Mouse (Mus musculus): ENCODE data around the gene Eml2. TPM values are rescaled to one million over a fixed set of nuclear protein-coding genes. Genes with fewer than 3 reads are reported as not detected.

The Eml2 gene
- polyA plus RNA-seq, 1 experiment from 2014 or later, result 12.8 TPM

DNA sequence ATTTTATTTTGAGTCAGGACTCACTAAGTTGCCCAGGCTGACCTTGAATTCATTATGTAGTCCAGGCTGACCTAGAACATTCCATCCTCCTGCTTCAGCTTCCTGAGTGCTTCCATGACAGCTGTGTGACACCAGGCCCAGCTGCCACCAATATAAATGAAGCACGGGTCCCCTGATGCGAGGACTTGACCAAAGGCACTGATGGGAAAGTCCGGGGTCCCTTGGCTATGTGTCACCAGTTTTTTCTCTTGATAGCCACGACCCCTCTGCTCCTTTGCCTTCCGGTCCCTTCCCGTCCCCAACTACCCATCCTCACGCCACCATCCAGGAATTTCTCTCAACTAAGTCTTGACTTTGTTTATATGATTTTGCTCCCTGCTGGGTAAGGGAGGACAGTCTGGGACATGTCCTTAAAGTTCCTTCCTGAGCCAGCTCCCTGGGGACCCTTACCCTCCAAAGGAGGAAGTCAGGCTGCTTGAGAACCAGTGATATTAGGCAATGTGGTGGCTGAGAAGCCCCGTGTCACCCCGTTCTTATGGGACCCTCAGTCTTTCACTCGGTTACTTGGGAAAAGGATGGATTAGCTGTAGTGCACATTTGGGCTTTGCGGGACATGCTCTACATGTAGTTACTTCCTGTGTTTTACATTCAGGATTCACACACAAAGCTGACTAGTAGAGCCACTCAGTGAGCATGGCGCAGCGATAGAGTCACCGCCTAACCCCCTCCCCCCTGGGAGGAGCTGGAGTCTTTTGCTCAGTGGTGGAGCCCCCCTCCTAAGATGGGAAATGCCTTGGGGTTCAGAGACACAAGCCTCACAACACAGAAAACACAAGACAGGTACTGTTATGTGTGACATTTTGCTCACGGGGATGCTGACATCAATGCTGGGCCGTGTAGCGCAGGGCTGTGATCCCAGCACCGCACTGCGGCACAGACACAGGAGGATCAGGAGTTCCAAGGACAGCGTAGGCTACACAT is 50.9 kb downstream of the Eml2 start:
- H3K9ac ChIP-seq, result peak overlapping the region; percentile 63
- H3K27me3 ChIP-seq, result no peaks in the 10 kb centered on the region
- WGBS, result 18% methylated on average over 20 of the region's 20 CpGs
- H3K36me3 ChIP-seq, result peaks cover 23% of the 10 kb centered on the region
- H3K4me2 ChIP-seq, result peak overlapping the region; percentile 64
- ATAC-seq (ENCODE audit: insufficient number of reproducible peaks, low FRiP score, low TSS enrichment, low read depth), result no peak
- H3K27ac ChIP-seq, result peak overlapping the region; percentile 93
- peaks cover 15% of the 10 kb centered on the region for H3K4me1 ChIP-seq
- no peaks in the 10 kb centered on the region for H3K9me3 ChIP-seq
- peak overlapping the region; percentile 70 for H3K4me3 ChIP-seq

DNA sequence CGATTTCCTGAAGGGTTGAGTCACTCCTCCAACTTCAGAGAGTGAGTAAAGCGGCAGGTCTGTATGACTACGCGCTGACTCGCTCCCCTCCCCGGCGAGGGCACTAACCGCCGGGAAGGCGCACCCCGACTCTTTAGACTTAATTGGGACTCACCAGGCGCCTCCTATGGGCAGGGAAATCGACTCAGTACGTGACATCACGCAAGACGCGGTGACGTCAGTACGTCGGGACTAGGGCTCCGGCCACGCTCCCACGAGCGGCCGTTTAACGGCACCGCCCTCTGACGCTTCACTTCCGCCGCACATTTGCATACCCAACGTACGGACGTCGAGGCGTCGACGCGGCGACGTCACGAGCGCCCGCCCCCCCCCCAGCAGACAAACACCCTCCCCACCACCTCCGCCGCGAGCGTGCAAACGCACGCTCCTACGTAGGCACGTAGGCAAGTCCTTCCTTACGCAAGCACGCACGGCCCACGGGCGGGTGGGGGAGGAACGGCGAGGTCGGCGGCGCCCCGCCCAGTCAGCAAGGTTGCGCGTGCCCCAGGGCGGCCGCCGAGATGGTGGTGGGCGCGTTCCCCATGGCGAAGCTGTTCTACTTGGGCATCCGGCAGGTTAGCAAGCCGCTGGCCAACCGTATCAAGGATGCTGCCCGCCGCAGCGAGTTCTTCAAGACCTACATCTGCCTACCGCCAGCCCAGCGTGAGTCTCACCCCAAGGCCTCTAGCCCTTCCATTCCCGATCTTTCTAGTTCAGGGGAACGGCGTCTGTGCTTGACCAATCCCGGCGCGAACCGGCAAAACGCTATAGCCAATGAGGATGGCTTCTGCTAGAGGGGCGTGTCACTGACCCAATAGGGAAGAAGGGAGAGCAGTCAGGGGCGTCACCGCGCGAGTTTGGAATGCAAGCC is 51.9 kb downstream of the Eml2 start, which contains the start of gene Opa3:
TSS of gene Opa3 (plus strand) at position 452 of the 910 bp plus-strand sequence.
- ATAC-seq (ENCODE audit: insufficient number of reproducible peaks, low FRiP score, low TSS enrichment, low read depth), result peak; percentile 96
- Histone ChIP-seq H3K36me3 (peaks cover 14% of the 10 kb centered on the region; the same call in 1 of the 2 replicates), H3K27ac (peak within 1 kb of the TSS; percentile 99), H3K9ac (peak within 1 kb of the TSS; percentile 63), H3K4me2 (peak within 1 kb of the TSS; percentile 71), H3K9me3 (no peaks in the 10 kb centered on the region), H3K27me3 (no peaks in the 10 kb centered on the region), H3K4me3 (peak within 1 kb of the TSS; percentile 70), H3K4me1 (peaks cover 16% of the 10 kb centered on the region)
- WGBS, result under 1% methylated on average over 88 of the region's 91 CpGs

DNA sequence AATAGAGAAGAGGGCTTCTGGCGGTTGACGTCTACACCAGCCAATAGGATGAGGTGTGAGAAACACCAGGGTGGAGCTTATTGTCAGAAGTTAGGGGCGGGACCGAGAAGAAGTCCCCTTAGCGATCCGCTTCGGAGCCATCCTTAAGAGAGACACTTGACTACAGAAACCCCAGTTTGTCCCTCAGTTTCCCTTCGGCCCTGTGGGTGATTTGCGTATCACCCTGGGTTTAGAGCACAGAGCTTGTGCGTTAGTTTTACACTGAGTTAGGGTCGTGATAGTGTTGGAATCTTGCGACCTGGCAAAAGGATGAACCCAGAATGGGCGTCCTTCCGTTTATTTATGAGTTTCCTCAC is 52.5 kb downstream of the Eml2 start:
- Histone ChIP-seq H3K9me3 (no peaks in the 10 kb centered on the region), H3K27ac (peak overlapping the region; percentile 99), H3K27me3 (no peaks in the 10 kb centered on the region), H3K4me1 (peaks cover 16% of the 10 kb centered on the region), H3K4me2 (peak overlapping the region; percentile 71), H3K36me3 (peaks cover 14% of the 10 kb centered on the region; the same call in 1 of the 2 replicates), H3K4me3 (peak overlapping the region; percentile 70), H3K9ac (peak overlapping the region; percentile 47)
- under 1% methylated on average over 14 of the region's 14 CpGs for WGBS
- no peak for ATAC-seq (ENCODE audit: insufficient number of reproducible peaks, low FRiP score, low TSS enrichment, low read depth)

DNA sequence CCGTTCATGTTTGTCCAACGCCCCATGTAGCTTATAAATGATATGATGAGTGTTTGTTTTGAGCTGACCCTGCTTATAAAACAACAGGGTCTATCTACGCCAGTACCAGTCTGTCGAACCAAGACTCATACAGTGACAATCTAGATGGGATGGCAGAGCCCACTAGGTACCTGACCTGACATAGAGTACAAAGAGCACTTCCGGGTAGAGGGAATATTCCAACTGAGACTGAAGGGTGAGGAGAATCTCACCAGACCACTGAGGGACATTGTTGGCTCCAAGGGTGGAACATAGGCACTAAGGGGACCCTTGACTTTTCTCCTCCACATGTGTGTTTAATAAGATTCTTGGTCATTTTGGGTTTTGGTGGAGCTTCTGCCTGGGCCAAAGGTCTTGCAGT is 53.2 kb downstream of the Eml2 start:
- peak overlapping the region; percentile 47; the same call in 1 of the 2 replicates for H3K9ac ChIP-seq
- peak overlapping the region; percentile 99; the same call in 1 of the 2 replicates for H3K27ac ChIP-seq
- peaks cover 16% of the 10 kb centered on the region for H3K4me1 ChIP-seq
- H3K36me3 ChIP-seq, result peaks cover 14% of the 10 kb centered on the region; the same call in 1 of the 2 replicates
- H3K4me2 ChIP-seq, result peak overlapping the region; percentile 71
- ATAC-seq (ENCODE audit: insufficient number of reproducible peaks, low FRiP score, low TSS enrichment, low read depth), result no peak
- WGBS, result 36% methylated on average over 5 of the region's 5 CpGs
- no peaks in the 10 kb centered on the region for H3K27me3 ChIP-seq
- peak overlapping the region; percentile 70 for H3K4me3 ChIP-seq
- H3K9me3 ChIP-seq, result no peaks in the 10 kb centered on the region

DNA sequence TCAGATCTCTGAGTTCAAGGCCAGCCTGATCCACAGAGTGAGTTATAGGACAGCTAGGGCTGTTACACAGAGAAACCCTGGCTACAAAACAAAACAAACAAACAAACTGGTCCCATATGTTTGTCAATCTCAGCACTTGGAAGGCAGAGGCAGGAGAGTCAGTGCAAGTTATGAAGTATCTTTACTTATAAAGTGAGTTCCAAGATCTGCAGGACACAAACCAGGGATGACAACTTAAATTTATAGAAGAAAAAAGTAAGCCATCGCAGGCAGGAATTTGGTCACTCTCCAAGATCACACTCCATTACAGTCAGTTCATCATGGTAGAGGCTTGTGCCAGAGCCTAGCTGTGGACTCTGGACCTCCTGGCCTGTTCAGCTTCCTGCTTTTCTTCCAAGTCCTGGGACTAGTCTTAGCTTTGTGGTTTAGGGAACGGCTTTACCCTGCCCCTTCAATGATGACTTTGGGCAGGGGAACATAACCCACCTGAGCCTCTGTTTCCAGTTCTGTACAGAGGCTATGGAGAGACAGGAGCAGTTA is 53.9 kb downstream of the Eml2 start:
- no peak overlapping the region for H3K4me2 ChIP-seq
- no peak overlapping the region for H3K9ac ChIP-seq
- H3K4me1 ChIP-seq, result peaks cover 16% of the 10 kb centered on the region
- peaks cover 11% of the 10 kb centered on the region; the same call in 1 of the 2 replicates for H3K36me3 ChIP-seq
- H3K9me3 ChIP-seq, result no peaks in the 10 kb centered on the region
- 91% methylated on average over 2 of the region's 2 CpGs for WGBS
- H3K27me3 ChIP-seq, result no peaks in the 10 kb centered on the region
- no peak for ATAC-seq (ENCODE audit: insufficient number of reproducible peaks, low FRiP score, low TSS enrichment, low read depth)
- no peak overlapping the region for H3K4me3 ChIP-seq
- H3K27ac ChIP-seq, result no peak overlapping the region

DNA sequence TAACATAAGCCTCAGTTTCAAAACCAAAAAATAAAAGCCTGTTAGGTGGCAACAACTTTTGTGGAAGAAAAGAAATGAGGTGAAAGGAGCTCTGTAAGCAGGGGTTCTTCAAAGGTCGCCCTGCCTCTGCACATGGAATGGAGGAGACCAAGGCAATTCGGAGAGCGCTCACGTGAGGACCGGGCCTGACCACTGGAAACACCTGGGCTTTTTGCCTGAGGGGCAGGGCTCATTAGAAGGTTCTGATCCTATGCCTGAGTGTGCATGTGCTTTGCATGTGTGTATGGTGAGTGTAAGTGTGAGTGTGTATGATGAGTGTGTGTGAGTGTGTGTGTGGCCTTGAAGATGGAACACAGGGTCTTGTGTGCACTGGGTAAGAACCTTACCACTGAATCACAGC is 54.7 kb downstream of the Eml2 start:
- Histone ChIP-seq H3K9me3 (no peaks in the 10 kb centered on the region), H3K9ac (no peak overlapping the region), H3K27me3 (no peaks in the 10 kb centered on the region), H3K27ac (no peak overlapping the region), H3K4me3 (no peak overlapping the region), H3K4me1 (peaks cover 16% of the 10 kb centered on the region), H3K36me3 (peaks cover 11% of the 10 kb centered on the region; the same call in 1 of the 2 replicates), H3K4me2 (no peak overlapping the region)
- 88% methylated on average over 5 of the region's 5 CpGs for WGBS
- ATAC-seq (ENCODE audit: insufficient number of reproducible peaks, low FRiP score, low TSS enrichment, low read depth), result no peak

DNA sequence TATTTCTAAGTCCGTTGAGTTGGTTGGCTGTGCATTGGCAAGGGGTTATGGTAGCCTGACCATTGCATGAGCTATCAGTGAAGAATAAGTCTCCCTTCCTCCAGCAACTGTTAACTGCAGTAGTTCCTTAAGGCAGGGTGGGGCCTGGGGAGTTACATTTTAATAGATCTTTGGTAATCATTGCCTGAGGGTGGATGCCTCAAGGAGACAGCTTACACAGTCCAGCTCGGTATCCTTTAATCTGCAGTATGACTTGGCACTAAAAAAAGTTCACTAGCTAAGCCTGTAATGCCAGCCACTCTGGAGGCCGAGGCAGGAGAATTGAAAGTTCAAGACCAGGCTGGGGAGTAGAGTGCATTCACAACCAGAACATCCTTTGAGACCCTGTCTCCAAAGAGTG is 55.6 kb downstream of the Eml2 start:
- no peaks in the 10 kb centered on the region for H3K9me3 ChIP-seq
- no peaks in the 10 kb centered on the region for H3K27me3 ChIP-seq
- 86% methylated on average over 3 of the region's 3 CpGs for WGBS
- ATAC-seq (ENCODE audit: insufficient number of reproducible peaks, low FRiP score, low TSS enrichment, low read depth), result no peak
- H3K27ac ChIP-seq, result no peak overlapping the region
- no peak overlapping the region for H3K4me3 ChIP-seq
- H3K36me3 ChIP-seq, result peaks cover 11% of the 10 kb centered on the region; the same call in 1 of the 2 replicates
- no peak overlapping the region for H3K4me2 ChIP-seq
- no peak overlapping the region for H3K9ac ChIP-seq
- peaks cover 16% of the 10 kb centered on the region for H3K4me1 ChIP-seq

DNA sequence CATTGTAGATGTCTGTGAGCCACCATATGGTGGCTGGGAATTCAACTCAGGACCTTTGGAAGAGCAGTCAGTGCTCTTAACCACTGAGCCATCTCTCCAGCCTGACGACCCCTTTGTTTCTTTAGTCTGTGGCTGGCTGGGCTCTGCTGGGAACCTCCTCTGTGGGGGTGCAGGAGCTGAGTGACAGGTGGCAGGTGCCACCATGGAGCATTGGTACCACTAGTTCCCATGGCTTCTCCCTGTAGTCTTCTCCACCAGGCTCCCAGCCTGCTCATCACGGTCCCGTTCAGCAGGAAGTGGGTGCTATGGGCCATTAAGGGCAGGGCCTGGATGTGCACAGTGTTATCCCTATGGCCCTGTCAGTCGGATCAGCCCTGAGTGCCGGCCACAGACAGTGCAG is 58.4 kb downstream of the Eml2 start:
- Histone ChIP-seq H3K36me3 (peaks cover 11% of the 10 kb centered on the region; the same call in 1 of the 2 replicates), H3K4me2 (no peak overlapping the region), H3K9me3 (no peaks in the 10 kb centered on the region), H3K27me3 (no peaks in the 10 kb centered on the region), H3K27ac (no peak overlapping the region), H3K4me1 (0 out of 2 replicates have a peak, but pooled peaks cover 7% of the 10 kb centered on the region), H3K9ac (no peak overlapping the region), H3K4me3 (no peak overlapping the region)
- WGBS, result 75% methylated on average over 5 of the region's 5 CpGs
- no peak for ATAC-seq (ENCODE audit: insufficient number of reproducible peaks, low FRiP score, low TSS enrichment, low read depth)

DNA sequence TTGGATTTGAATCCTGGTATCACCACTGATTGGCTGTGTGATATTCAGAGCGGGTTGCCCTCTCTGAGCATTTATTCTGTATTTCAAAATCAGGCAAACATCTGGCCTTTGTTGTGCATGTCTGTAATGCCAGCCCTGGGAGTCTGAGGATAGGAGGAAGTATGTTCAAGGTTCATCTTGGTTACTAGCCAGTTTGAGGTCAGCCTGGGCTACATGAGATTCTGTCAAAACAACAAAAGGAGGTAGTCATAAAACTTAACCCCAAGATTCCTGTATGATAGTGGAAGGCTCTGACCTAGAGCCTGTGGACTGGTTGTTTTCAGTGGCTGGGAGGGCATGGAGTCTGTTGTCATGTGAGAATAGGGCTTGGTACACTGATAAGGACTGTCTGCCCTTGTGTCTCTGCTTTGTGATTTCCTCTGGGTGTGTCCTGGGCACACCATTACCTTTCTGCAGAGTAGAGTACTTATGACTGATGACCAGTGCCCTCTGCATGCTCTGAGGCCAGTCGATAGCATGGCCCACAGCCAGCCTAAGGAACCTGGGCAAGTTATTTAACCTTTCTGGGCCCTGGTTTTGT is 59.0 kb downstream of the Eml2 start:
- Histone ChIP-seq H3K4me3 (no peak overlapping the region), H3K27ac (no peak overlapping the region), H3K4me1 (0 out of 2 replicates have a peak, but pooled peaks cover 4% of the 10 kb centered on the region), H3K9me3 (no peaks in the 10 kb centered on the region), H3K36me3 (peaks cover 11% of the 10 kb centered on the region; the same call in 1 of the 2 replicates), H3K4me2 (no peak overlapping the region), H3K9ac (no peak overlapping the region), H3K27me3 (no peaks in the 10 kb centered on the region)
- no peak for ATAC-seq (ENCODE audit: insufficient number of reproducible peaks, low FRiP score, low TSS enrichment, low read depth)
- 88% methylated on average over 2 of the region's 2 CpGs for WGBS

DNA sequence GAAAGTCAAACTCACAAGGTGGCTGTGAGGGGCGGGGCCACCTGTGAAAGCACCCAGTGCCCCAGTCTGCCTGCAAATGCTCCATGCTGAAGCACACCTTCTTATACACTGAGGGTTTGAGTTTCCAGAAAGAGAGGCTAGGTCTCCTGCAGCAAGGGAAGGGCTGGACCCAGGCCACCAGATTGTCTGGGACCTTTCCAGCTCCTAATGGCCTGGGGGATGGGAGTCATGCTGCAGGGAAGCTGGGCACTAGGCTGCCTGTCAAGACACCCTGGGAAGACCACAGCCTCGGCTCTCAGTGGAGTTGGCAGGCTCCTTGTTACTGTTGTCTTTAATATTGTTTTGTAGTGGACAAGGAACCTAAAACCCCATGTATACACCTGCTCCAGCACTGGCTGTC is 60.2 kb downstream of the Eml2 start:
- Histone ChIP-seq H3K27me3 (no peaks in the 10 kb centered on the region), H3K9me3 (no peaks in the 10 kb centered on the region), H3K4me3 (no peak overlapping the region), H3K4me2 (no peak overlapping the region), H3K4me1 (0 out of 2 replicates have a peak, but pooled peaks cover 4% of the 10 kb centered on the region), H3K9ac (no peak overlapping the region), H3K36me3 (peaks cover 3% of the 10 kb centered on the region; the same call in 1 of the 2 replicates), H3K27ac (no peak overlapping the region)
- 64% methylated on average over 2 of the region's 2 CpGs for WGBS
- ATAC-seq (ENCODE audit: insufficient number of reproducible peaks, low FRiP score, low TSS enrichment, low read depth), result no peak

DNA sequence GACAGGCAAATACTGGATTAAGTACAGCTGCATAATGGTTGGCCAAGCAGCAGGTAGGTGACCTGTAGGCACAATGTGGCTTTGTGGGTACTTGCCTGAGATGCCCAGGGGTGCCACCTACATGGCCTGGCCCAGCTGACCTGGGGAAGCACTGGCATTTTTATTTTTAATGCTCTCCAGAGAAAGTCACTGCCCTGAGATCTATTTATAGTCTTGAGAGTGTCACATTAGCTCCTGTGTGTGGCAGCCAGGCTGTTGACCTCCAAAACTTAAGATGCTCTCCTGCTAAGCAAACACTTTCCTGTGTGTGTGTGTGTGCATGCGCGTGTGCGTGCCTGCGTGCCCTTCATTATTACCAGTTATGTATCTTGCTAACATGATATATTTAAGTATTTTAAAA is 62.1 kb downstream of the Eml2 start:
- no peak for ATAC-seq (ENCODE audit: insufficient number of reproducible peaks, low FRiP score, low TSS enrichment, low read depth)

More for the DNA sequence above, 62.1 kb downstream of the Eml2 start:
- no peaks in the 10 kb centered on the region for H3K9me3 ChIP-seq
- H3K27me3 ChIP-seq, result no peaks in the 10 kb centered on the region
- H3K9ac ChIP-seq, result no peak overlapping the region
- 95% methylated on average over 4 of the region's 4 CpGs for WGBS
- H3K4me2 ChIP-seq, result no peak overlapping the region
- peaks cover 3% of the 10 kb centered on the region; the same call in 1 of the 2 replicates for H3K36me3 ChIP-seq
- 0 out of 2 replicates have a peak, but pooled peaks cover 2% of the 10 kb centered on the region for H3K4me1 ChIP-seq
- H3K27ac ChIP-seq, result no peak overlapping the region
- no peak overlapping the region for H3K4me3 ChIP-seq
